Mouse (Mus musculus): ENCODE results near the gene Acox2.

Acox2 gene

DNA sequence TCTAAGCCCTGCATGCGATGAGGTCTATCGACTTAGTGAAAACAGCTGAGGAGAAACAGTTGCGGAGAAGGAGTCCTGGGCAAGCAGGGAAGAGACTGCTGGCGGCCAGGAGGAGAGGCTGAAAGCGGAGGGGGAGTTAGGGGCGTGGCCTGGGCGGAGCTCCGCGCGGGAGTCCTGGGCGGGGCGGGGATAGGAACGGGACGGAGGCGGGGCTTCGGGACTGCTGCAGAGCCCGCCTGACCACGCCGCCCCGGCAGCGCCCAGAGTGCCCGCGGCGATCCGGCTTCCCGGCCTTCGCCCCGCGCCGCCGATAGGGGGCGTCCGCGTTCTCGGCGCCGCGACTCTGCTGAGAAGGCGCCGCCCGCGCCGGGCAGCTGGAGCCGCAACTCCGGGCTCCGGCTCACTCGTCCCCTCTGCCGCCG, 45.3 kb downstream of the Acox2 start, which contains the start of gene Kctd6:
TSS of gene Kctd6 (plus strand) at position 338 of the 422 bp plus-strand sequence.
- peak; percentile 96 for DNase-seq (ENCODE audit: low read depth, low spot score)

DNA sequence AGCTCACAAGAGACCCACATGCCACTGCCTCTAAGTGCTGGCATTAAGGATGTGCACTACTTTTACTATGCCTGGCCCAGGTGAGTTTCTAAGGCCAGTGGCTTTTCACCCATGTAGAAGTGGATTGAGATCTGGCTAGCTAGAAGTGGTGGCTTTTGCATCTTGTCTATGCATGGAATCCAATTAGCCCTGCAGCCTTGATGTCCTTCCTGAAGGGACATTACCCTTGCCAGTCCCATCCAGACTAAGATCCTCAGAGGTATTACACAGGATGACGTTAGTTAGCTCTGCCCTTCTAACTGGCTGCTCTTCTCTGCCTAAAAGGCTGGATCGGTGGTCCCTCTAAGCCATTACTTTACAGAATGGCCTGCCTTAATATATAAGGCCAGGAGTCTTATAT, 46.2 kb downstream of the Acox2 start:
- no peak for DNase-seq (ENCODE audit: low read depth, low spot score)

DNA sequence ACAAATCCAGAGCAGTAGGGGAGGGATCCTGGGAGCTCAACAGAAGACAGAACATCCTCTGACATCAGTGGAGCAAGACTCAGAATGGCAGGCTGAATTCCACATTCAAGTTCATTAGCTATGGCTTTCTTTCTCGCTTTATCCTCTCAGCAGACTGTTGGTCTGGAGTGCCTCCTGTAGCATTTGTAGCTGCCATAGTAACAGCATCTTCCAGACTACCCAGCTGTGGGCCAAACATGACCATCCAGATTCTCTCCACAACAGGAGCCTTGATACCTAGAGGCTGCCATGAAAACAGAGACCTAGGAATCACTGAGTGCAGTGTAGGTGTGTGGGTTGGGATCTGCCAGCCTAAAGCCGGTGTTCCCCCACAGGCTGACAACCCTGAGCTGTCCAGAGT, 49.3 kb downstream of the Acox2 start:
- no peak for DNase-seq (ENCODE audit: low read depth, low spot score)

DNA sequence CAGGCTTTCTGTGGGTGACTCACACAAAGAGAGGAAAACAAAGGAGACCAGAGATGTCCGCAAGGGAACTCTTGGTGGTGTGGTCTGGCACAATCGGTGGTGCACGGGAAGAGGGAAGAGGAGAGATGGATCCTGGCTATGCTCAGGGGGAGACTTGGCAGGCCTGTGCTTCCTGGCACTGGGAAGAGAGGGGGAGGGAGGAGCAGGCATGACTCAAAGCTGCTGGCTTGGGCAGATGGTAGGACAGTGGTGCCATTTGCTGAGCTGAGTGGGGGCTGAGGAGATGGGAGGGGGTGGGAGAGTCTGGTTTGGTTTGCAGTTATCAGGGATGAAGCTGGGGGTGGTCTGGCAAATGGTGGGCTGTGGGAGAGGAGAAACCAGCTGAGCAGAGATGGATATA, 50.3 kb downstream of the Acox2 start:
- no peak for DNase-seq (ENCODE audit: low read depth, low spot score)

DNA sequence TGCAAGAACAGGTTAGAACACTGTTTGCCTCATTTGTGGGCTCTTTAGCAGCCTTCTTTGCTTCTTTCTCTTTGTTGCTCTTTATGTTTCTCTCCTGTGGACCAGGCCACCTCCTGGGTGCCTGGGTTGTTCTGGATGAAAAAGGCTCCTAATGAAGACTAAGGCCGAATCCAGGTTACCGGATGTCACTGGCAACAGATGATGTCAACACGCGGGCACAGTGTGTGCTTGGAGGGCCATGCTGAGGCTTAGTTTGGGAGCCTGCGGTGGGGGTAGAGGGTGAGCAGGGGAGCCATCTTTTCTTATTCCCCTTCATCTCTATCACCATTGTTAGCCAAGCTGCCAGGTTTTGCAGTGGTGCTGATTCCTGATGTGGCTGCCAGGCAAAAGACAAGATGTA, 51.6 kb downstream of the Acox2 start:
- no peak for DNase-seq (ENCODE audit: low read depth, low spot score)

DNA sequence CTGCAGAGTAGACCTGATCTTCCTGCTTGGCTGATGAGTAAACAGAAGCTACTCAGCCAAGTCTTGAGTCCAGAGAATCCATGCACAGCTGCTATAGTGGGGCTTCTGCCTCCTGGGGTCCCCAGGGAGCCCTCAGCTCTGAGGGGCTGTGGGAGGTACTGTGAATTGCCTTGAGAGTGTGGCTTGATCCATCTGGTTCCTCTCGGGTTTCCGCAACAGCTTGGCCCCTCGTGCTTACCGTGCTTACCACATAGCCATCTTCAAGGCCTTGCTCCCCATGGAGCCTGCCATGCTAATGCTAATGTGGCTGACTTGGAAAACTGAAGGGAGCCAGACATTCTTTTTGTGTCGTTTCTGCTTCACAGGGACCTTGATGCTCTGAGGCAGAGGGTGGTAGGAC, 52.0 kb downstream of the Acox2 start:
- DNase-seq (ENCODE audit: low read depth, low spot score), result no peak

DNA sequence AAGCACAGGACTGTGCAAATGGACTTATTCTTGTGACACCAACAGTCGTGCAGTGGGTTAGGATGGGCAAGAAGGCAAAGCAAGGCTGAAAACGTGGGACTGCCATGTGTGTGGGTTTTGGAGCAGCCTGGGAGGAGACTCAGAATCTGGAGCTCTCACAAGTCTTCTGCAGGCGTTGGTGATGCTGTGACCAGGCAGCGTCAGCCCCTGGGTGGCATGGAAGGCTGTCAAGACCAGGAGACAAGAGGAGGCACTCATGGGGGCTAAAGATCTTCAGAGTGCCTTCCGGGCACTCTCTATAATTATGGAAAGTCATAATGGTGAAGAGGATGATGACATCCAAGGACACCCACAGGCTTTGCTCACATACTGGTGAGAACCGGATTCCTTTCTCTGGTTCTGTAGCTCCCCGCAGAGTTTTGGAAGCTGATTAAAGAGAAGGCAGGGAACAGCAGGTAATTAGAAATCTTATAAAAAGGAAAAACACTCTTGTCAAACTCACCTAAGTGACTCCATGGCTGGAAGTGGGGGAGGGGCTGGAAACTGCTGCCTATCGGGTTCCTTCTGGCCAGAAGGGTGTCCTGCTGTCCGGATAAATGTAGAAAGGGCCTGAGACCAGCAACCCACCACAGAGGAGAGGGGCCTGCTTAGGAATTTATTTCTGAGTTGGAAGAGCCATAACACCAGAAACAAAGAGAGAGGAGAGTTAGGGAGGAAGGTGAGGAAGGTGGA, 52.8 kb downstream of the Acox2 start:
- DNase-seq (ENCODE audit: low read depth, low spot score), result no peak

DNA sequence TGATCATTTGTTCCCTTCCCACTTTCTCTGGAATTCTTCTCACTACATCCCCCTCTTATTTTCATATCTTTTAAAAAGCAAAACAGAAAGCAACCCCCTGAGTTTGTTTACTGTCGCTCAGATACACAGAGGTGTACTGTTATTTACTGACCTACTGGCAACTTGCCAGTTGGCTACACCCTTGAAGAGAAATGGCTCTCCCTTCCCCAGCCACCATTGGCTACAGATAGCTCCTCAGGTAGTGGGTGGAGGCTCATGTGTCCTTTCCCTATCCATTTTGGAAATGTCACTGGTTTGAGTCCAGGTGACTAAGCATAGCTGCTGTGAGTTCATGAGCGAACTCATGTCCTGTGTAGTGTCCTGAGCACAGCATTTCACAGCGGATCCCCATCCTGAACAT, 57.4 kb downstream of the Acox2 start:
- DNase-seq (ENCODE audit: low read depth, low spot score), result no peak

DNA sequence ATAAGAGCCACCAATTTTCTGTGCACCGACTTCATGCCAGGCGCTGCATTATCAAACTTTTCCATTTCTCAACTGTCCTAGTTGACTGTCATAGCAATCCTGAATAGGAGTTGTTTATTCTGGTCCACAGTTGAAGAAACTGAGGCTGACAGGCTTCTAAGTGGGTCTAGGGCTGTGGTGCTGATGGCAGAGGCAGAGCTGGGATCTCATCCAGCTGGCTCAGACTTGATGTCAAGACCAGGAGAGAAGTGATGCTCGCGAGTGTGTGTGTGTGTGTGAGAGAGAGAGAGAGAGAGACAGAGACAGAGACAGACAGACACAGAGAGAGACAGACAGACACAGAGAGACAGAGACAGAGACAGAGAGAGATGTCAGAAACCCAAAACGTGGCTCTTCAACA, 58.4 kb downstream of the Acox2 start:
- DNase-seq (ENCODE audit: low read depth, low spot score), result no peak

DNA sequence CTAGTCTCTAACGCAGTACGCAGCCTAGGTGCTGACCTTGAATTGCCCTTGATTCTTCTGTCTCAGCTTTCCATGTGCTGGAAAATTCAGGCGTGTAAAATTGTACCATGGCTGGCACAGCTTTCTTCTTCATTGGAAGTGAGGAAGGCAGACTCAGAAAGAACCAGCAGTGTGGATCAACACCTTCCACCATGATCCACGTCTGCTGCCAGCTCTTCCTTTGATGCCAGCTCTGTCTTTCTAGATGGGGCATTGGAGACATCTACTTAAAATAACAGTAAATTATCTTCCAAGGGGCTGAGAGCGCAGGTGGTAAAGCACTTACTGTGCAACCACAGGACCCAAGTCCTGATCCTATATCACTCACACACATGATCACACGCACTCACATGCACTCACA, 66.4 kb downstream of the Acox2 start:
- DNase-seq (ENCODE audit: low read depth, low spot score), result no peak

DNA sequence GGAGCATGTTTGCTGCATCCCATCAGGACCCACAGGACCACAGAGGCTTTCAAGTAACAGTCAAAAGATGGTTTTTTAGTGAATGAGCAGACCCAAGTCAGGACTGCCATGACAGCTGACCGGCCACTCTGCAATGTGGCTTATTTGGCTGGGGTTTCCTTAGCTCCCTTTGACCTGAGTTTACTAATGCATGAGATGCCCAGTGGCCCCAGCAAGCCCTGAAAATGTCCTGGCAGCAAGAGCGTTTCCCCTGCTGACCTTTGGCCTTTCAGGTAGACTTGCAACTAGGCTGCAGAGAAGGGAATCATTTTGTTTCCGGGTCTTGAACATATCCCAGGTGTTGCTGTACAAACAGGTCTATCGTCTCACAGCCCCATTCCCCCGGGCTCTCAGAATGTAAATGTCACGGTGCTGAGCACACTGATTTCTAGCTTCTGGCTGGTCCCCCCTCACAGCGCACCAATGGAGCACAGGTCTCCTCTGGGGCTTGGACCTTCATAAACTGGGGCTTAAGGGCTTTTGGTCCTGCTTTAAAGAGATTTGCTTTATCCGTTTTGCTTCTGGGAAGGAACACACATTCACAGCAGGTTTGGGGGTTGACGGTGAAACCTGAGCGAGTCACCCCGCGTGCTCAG, 67.7 kb downstream of the Acox2 start:
- no peak for DNase-seq (ENCODE audit: low read depth, low spot score)

DNA sequence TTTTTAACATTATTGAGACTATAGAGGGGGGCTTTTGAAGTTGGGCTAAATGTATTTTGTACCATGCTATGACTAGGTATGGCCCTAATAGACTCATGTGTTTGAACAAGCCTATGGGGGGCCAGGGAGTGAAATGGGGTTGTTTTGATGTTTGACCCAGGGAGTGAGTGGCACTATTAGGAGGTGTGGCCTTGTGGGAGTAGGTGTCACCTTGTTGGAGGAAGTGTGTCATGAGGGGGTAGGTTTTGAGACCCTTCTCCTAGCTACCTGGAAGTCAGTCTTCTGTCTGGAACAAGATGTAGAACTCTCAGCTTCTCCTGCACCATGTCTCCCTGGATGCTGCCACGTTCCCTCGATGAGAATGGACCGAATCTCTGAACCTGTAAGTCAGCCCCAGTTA, 68.6 kb downstream of the Acox2 start:
- DNase-seq (ENCODE audit: low read depth, low spot score), result no peak

DNA sequence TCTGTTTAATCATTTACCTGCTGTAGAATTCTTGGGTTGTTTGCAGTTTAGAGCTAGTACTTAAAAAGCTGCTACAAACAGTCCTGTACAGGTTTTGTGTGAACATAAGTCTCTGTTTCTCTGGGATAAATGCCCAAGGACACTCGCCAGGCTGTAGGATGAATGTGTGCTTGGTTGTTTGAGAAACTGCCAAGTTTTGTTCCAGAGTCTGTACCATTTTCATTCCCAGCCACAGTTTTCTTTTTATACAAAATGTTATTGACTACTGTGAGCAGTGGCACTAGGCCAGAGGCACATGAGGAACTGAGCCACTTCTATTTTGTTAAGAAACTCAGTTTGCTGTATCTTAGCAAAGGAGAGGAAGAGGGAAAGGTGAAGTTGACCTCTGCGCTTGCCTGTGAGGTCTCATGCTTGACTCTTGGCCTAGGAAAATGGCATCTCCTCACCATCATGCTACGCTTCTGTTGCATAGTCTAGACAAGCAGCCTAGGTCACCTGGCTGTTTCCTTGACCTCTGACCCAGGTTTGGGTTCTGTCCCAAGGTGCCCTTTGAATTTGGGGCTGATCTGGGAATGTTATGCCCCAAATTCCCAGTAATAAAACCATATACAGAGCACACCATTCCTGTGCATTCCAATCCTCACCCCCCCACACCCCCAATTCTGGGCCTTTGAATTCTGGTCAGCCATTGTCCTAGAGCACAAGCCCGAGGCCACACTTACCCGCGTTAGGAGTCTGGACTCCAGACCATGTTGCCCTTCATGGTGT, 72.7 kb downstream of the Acox2 start:
- no peak for DNase-seq (ENCODE audit: low read depth, low spot score)

DNA sequence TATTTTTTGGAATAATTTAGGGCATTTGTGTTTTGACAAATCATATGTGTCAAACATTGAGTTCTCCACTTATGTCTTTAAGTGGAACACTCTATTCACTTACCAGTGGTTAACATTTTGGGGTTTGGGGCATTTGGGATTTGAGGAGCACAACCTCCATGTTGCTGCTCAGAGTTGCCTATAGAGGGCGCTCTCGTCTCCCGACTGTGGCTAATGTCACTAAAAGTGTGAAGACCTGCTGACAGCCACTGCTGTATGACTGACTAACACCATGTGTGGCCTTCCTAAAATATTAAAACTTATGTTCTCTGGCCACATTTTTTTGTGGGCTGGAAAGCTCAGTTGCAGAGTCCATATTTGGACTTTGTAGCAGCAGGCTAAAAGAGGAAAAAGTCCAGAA, 75.8 kb downstream of the Acox2 start:
- no peak for DNase-seq (ENCODE audit: low read depth, low spot score)

DNA sequence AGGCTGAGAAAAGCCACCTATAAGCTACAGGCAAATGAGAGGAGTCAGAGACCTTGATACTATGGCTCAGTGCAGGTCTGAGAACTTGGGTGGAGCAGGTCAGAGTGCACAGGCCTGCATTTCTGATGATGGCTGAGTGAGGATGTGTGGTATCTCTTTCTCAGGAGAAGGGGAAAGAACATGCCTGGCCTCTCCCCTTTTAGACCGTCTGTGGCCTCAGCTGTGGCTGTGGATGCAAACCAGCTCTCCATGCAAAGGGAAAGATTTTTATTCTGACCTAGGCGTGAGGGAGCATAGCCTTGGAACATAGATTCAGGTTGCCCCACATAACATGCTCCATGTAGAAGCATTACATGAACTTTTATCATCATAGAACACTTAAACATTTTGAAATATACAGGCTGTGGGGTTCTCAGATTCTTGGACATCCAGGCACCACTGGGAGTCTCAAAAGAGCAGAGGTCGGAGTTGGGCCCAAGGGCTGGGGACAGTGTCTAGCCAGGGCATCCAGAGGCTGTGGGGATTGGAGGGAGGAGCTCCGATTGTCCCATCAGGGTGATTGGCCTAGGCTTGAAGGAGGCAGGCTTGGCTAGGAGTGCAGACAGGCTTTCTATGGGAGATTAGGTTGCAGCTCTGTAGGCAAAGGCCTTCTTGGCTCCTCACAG, 78.7 kb downstream of the Acox2 start:
- no peak for DNase-seq (ENCODE audit: low read depth, low spot score)

DNA sequence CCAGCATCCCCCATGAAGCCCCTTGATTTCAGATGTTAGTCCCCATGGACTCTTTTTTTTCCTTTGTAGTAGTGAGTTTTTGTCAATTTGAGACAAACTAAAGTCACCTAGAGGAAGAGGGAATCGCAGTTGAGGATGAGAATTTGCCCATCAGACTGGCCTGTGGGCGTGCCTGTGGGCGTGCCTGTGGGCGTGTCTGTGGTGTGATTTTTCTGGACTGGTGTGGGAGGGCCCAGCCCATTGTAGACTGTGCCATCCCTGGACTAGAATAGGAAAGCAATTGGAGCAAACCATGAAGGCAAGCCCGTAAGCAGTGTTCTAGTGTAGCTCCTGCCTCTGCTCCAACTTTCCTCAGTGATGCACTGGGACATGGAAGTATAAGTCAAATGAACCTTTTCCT, 82.9 kb downstream of the Acox2 start:
- no peak for DNase-seq (ENCODE audit: low read depth, low spot score)
